12 mouse cellular contexts compared by ENCODE assay signal in the genomic region with DNA sequence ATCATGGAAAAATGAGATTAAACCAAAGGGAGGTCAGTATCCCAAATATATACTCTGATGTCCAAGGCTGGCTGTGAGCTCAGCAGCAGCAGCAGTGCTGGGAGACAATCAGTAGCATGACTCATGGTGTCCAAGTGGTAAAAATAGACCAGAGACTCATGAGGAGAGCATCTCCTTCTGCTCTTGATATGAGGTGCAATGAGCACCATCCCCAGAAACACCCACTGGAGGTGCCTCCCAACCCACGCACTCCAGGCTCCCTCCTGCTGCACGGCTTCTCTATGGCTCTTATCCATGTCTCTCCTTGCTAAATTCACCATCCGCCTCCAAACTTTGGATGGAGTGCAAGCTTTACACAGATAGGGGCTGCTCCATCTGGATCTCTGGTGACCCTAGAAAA. TPM values are rescaled to one million over a fixed set of nuclear protein-coding genes. Genes with fewer than 3 reads are reported as not detected.
DNase-seq lines count a peak whose midpoint lies in the region; TF ChIP-seq lines count a peak whose summit lies in the region.
"Had no signal": no experiment of that assay in that cellular context is flagged by ENCODE, and none has a peak within 500 bp of the region (broad histone marks: within the 10 kb centered on the region; RNA-seq: fewer than 3 reads in every experiment).

No protein-coding gene starts in this region.

- no peak for TF ChIP-seq POLR2A in olfactory bulb, adult 2 months (IDR thresholded peaks at IDR 0.05; ENCODE audit: insufficient read depth, low read depth, low read length)

- no peak overlapping the region for H3K4me3 ChIP-seq in olfactory bulb, adult 2 months (ENCODE audit: insufficient read depth, low read depth, low read length)
- H3K4me3 ChIP-seq: intestine, embryonic 15.5 days; limb, embryonic 15.5 days had no signal

- H3K4me1 ChIP-seq in olfactory bulb, adult 2 months (ENCODE audit: control insufficient read depth, insufficient read depth, low read length), result peaks cover 5% of the 10 kb centered on the region
- H3K4me1 ChIP-seq: intestine, embryonic 15.5 days; limb, embryonic 15.5 days had no signal

- WGBS in olfactory bulb, adult 2 months, result 34% methylated on average over 3 of the region's 3 CpGs

- peak; percentile 12 for DNase-seq in heart, adult 8-10 months (ENCODE audit: low spot score)
- no peak for DNase-seq in heart, postnatal 25 days (ENCODE audit: low spot score)
- DNase-seq in cerebellum, adult 9-11 months, result peak; percentile 76
- DNase-seq in layer of hippocampus, adult 18-20 months (ENCODE audit: low spot score in 2 of 2), result peak; percentile 68 to 85
- no peak for DNase-seq in lung, postnatal 10 days
- DNase-seq in thymus, postnatal 4 days, result no peak
- DNase-seq in adrenal gland, adult 8-10 months, result no peak

- H3K27ac ChIP-seq in olfactory bulb, adult 2 months (ENCODE audit: insufficient read depth, low read depth, low read length), result peak overlapping the region; percentile 28; the same call in 1 of the 2 replicates
- H3K27ac ChIP-seq: intestine, embryonic 15.5 days; limb, embryonic 15.5 days had no signal

- intact Hi-C loops in heart, postnatal 25 days (cut with DNase I), result no loop called here

- TF ChIP-seq CTCF in olfactory bulb, adult 2 months (IDR thresholded peaks at IDR 0.05; ENCODE audit: insufficient read depth, low read depth, low read length), result no peak

RNA-seq across cellular contexts. Expression of a gene that starts 42.3 kb away (rescaled TPM):
- total RNA-seq in heart, adult 8-10 months (2022), result not detected
- not detected for total RNA-seq in heart, postnatal 25 days (2021)
- total RNA-seq in layer of hippocampus, adult 18-20 months (2021), result 1 to 10 TPM in 1 of 2 experiments, under 1 TPM in 1; 0.50 to 1.0 TPM
- polyA plus RNA-seq in olfactory bulb, adult 2 months (2012; ENCODE audit: insufficient read depth, insufficient read length, low replicate concordance, missing spikeins), result not detected in 2 replicates
- total RNA-seq in adrenal gland, adult 8-10 months (2022), result not detected
- total RNA-seq: gastrocnemius, postnatal 4 days had no signal
- polyA plus RNA-seq: intestine, embryonic 15.5 days; limb, embryonic 15.5 days; lung, postnatal 0 days had no signal

RNA-seq across cellular contexts. Expression of a gene that starts 44.3 kb away (rescaled TPM):
- total RNA-seq in heart, adult 8-10 months (2022), result under 1 TPM; 0.14 to 0.60 (median 0.31) TPM
- total RNA-seq in heart, postnatal 25 days (2021), result not detected
- 10 to 100 TPM; 31.5 to 37.7 TPM for total RNA-seq in layer of hippocampus, adult 18-20 months (2021)
- not detected in 2 replicates for polyA plus RNA-seq in olfactory bulb, adult 2 months (2012; ENCODE audit: insufficient read depth, insufficient read length, low replicate concordance, missing spikeins)
- 1 to 10 TPM in 2 of 4 experiments, under 1 TPM in 2; 0.49 to 2.8 (median 1.5) TPM for total RNA-seq in adrenal gland, adult 8-10 months (2022)

Comparison
In these comparisons a context has a peak if more than half of its experiments do, and no peak if none do; other contexts are left out.
1. DNase-seq: peak in heart, adult 8-10 months (single experiment), cerebellum, adult 9-11 months (single experiment) and layer of hippocampus, adult 18-20 months (2 of 2); none in heart, postnatal 25 days (single experiment), lung, postnatal 10 days (single experiment), thymus, postnatal 4 days (single experiment) and adrenal gland, adult 8-10 months (single experiment).
2. RNA of a gene that starts 44.3 kb away (total RNA-seq): 31.5 to 37.7 TPM in layer of hippocampus, adult 18-20 months; 0.49 to 2.8 TPM in adrenal gland, adult 8-10 months, 0.14 to 0.60 TPM in heart, adult 8-10 months and not detected in heart, postnatal 25 days; every median in the first group is over 4 times any median in the second.